Mouse (Mus musculus) thymus, postnatal 0 days (tissue): Measurements from ENCODE around the gene Tgfbr3. TPM values are rescaled to one million over a fixed set of nuclear protein-coding genes. Genes with fewer than 3 reads are reported as not detected.
"Not testable (repeated sequence)": the region's sequence is repeated elsewhere in the genome, so short reads cannot be mapped to it uniquely, and the experiment has no call there.

Experiments used
- DNase-seq: peaks from one replicate; pipeline ENCODE4 v3.0.0-alpha.2; 2015; ENCODE audit warnings: low spot score
- polyA plus RNA-seq: library from polyadenylated mRNA; unstranded; fragments of >200 nt; fragmentation: Nextera tagmentation; extraction: Ambion mirVana; gene quantifications from 2 replicates; pipeline ENCODE4 v1.2.1, GENCODE M21; 2015

The Tgfbr3 gene
- polyA plus RNA-seq, 1 experiment from 2014 or later: 11.5 TPM

- DNase-seq: no peak
Observed at GRCm38 (mm10) chr5:107243445-107243844, 46.0 kb downstream of the Tgfbr3 start.

- DNase-seq: no peak
Observed at GRCm38 (mm10) chr5:107242993-107243392, 46.4 kb downstream of the Tgfbr3 start.

- DNase-seq: no peak
Observed at GRCm38 (mm10) chr5:107240276-107240675, 49.2 kb downstream of the Tgfbr3 start.

GRCm38 (mm10) chr5:107237971-107238426 lies 51.4 kb downstream of the Tgfbr3 start:
- DNase-seq: no peak

- peak; percentile 17 for DNase-seq
Observed at GRCm38 (mm10) chr5:107236975-107237374, 52.5 kb downstream of the Tgfbr3 start.

GRCm38 (mm10) chr5:107236039-107236438 lies 53.4 kb downstream of the Tgfbr3 start:
- DNase-seq: no peak

- DNase-seq: no peak
Observed at GRCm38 (mm10) chr5:107233366-107234354, 55.8 kb downstream of the Tgfbr3 start.

- no peak for DNase-seq
Observed at GRCm38 (mm10) chr5:107230189-107230588, 59.2 kb downstream of the Tgfbr3 start.

GRCm38 (mm10) chr5:107229037-107229436 lies 60.4 kb downstream of the Tgfbr3 start:
- DNase-seq: no peak

- no peak for DNase-seq
Observed at GRCm38 (mm10) chr5:107227580-107227979, 61.8 kb downstream of the Tgfbr3 start.

GRCm38 (mm10) chr5:107224820-107225417 lies 64.5 kb downstream of the Tgfbr3 start:
- no peak for DNase-seq

- DNase-seq: no peak
Observed at GRCm38 (mm10) chr5:107224151-107224550, 65.3 kb downstream of the Tgfbr3 start.

- not testable (repeated sequence) for DNase-seq
Observed at GRCm38 (mm10) chr5:107223483-107223882, 65.9 kb downstream of the Tgfbr3 start.

- DNase-seq: peak; percentile 35
Observed at GRCm38 (mm10) chr5:107223029-107223428, 66.4 kb downstream of the Tgfbr3 start.

- DNase-seq: no peak
Observed at GRCm38 (mm10) chr5:107222670-107223005, 66.8 kb downstream of the Tgfbr3 start.

GRCm38 (mm10) chr5:107221892-107222669 lies 67.3 kb downstream of the Tgfbr3 start:
- no peak for DNase-seq

GRCm38 (mm10) chr5:107220936-107221335 lies 68.5 kb downstream of the Tgfbr3 start:
- DNase-seq: no peak

- DNase-seq: no peak
Observed at GRCm38 (mm10) chr5:107219883-107220282, 69.5 kb downstream of the Tgfbr3 start.

GRCm38 (mm10) chr5:107219318-107219717 lies 70.1 kb downstream of the Tgfbr3 start:
- no peak for DNase-seq

- no peak for DNase-seq
Observed at GRCm38 (mm10) chr5:107218594-107218993, 70.8 kb downstream of the Tgfbr3 start.

- DNase-seq: no peak
Observed at GRCm38 (mm10) chr5:107217139-107217538, 72.3 kb downstream of the Tgfbr3 start.
